Mouse (Mus musculus) G1E (cell line): ENCODE results near the gene Cd38.

Source experiments
- CTCF ChIP-seq: IDR thresholded peaks from 2 replicates; pipeline ENCODE4 v1.5.1; 2012; ENCODE audit warnings: low read depth, low read length, inconsistent platforms, mixed read lengths
- GATA1 ChIP-seq: IDR thresholded peaks from 2 replicates; pipeline ENCODE4 v1.6.1; 2012; ENCODE audit warnings: borderline replicate concordance, low read length, inconsistent platforms, mixed read lengths
- GATA2 ChIP-seq: IDR thresholded peaks from 2 replicates; pipeline ENCODE4 v1.6.1; 2012; ENCODE audit warnings: low read depth, low read length, inconsistent platforms, borderline replicate concordance

DNA sequence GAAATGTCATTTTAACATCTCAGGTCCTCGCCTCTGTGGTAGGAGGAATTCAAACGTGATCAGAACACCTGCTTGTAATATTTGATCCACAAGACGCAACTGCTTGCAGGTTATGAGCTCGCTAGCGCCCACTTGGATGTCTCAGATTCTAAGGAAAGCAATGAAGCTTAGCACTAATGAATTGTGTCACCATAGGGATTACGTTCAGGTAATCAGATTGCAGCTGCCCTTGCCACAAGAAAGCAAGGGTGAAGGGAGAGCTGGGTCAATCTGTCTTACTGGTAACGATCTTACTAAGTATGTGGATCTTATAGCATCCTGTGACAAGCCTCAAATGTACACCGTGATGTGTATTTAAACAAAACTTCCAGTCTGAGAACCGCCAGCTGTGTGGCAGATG is 41.0 kb upstream of the Cd38 start:
- TF ChIP-seq CTCF: no peak
- TF ChIP-seq GATA1: no peak
- no peak for TF ChIP-seq GATA2
